Mouse (Mus musculus): ENCODE measurements around the gene Anapc16. TPM values are rescaled to one million over a fixed set of nuclear protein-coding genes. Genes with fewer than 3 reads are reported as not detected.

Gene Anapc16
- polyA plus RNA-seq, 1 experiment from 2014 or later: 117 TPM

- Histone ChIP-seq H3K36me3 (ENCODE audit: insufficient read depth, low read length) (no peaks in the 10 kb centered on the region), H3K4me3 (ENCODE audit: low read depth, low read length) (no peak overlapping the region), H3K4me1 (ENCODE audit: insufficient read depth, low read depth, low read length) (no peaks in the 10 kb centered on the region), H3K27me3 (replicated peaks; ENCODE audit: insufficient read depth, low read length) (no peaks in the 10 kb centered on the region), H3K9ac (replicated peaks; ENCODE audit: low read depth) (no peak overlapping the region), H3K9me3 (ENCODE audit: low read length) (no peaks in the 10 kb centered on the region), H3K27ac (ENCODE audit: low read length) (no peak overlapping the region), H3K4me2 (replicated peaks; ENCODE audit: low read depth, low read length) (no peak overlapping the region)
- TF ChIP-seq CTCF (IDR thresholded peaks at IDR 0.05) (no peak), EP300 (IDR thresholded peaks at IDR 0.05) (no peak)
- ATAC-seq (no peak), DNase-seq (ENCODE audit: low spot score) (no peak)
- WGBS: 32% methylated on average over 5 of the region's 5 CpGs
Observed at GRCm38 (mm10) chr10:60033064-60033463, 30.1 kb upstream of the Anapc16 start.

- no peak overlapping the region for H3K4me2 ChIP-seq (replicated peaks; ENCODE audit: low read depth, low read length)
- no peak for DNase-seq (ENCODE audit: low spot score)
- no peak overlapping the region for H3K4me3 ChIP-seq (ENCODE audit: low read depth, low read length)
- no peak for ATAC-seq
- H3K27me3 ChIP-seq (replicated peaks; ENCODE audit: insufficient read depth, low read length): no peaks in the 10 kb centered on the region
- no peak overlapping the region for H3K27ac ChIP-seq (ENCODE audit: low read length)
- no peaks in the 10 kb centered on the region for H3K36me3 ChIP-seq (ENCODE audit: insufficient read depth, low read length)
- H3K9ac ChIP-seq (replicated peaks; ENCODE audit: low read depth): no peak overlapping the region
- H3K9me3 ChIP-seq (ENCODE audit: low read length): no peaks in the 10 kb centered on the region
- WGBS: 86% methylated on average over 1 of the region's 2 CpGs
- TF ChIP-seq EP300 (IDR thresholded peaks at IDR 0.05) (no peak), CTCF (IDR thresholded peaks at IDR 0.05) (no peak)
- no peaks in the 10 kb centered on the region; the same call in 1 of the 2 replicates for H3K4me1 ChIP-seq (ENCODE audit: insufficient read depth, low read depth, low read length)
Observed at GRCm38 (mm10) chr10:60032622-60033021, 29.7 kb upstream of the Anapc16 start.

- no peak for ATAC-seq
- Histone ChIP-seq H3K27ac (ENCODE audit: low read length) (no peak overlapping the region), H3K4me1 (ENCODE audit: insufficient read depth, low read depth, low read length) (peaks cover 2% of the 10 kb centered on the region; the same call in 1 of the 2 replicates), H3K9ac (replicated peaks; ENCODE audit: low read depth) (no peak overlapping the region), H3K27me3 (replicated peaks; ENCODE audit: insufficient read depth, low read length) (no peaks in the 10 kb centered on the region), H3K4me2 (replicated peaks; ENCODE audit: low read depth, low read length) (no peak overlapping the region), H3K36me3 (ENCODE audit: insufficient read depth, low read length) (no peaks in the 10 kb centered on the region), H3K4me3 (ENCODE audit: low read depth, low read length) (no peak overlapping the region), H3K9me3 (ENCODE audit: low read length) (no peaks in the 10 kb centered on the region)
- DNase-seq (ENCODE audit: low spot score): no peak
- TF ChIP-seq EP300 (IDR thresholded peaks at IDR 0.05): no peak
- TF ChIP-seq CTCF (IDR thresholded peaks at IDR 0.05): no peak
- WGBS: 54% methylated on average over 2 of the region's 2 CpGs
Observed at GRCm38 (mm10) chr10:60031985-60032384, 29.1 kb upstream of the Anapc16 start.

GRCm38 (mm10) chr10:60031562-60031961 lies 28.6 kb upstream of the Anapc16 start:
- ATAC-seq: no peak
- TF ChIP-seq EP300 (IDR thresholded peaks at IDR 0.05) (no peak), CTCF (IDR thresholded peaks at IDR 0.05) (no peak)
- no peaks in the 10 kb centered on the region for H3K27me3 ChIP-seq (replicated peaks; ENCODE audit: insufficient read depth, low read length)
- no peaks in the 10 kb centered on the region for H3K9me3 ChIP-seq (ENCODE audit: low read length)
- 82% methylated on average over 8 of the region's 8 CpGs for WGBS
- H3K9ac ChIP-seq (replicated peaks; ENCODE audit: low read depth): no peak overlapping the region
- H3K36me3 ChIP-seq (ENCODE audit: insufficient read depth, low read length): no peaks in the 10 kb centered on the region
- H3K4me3 ChIP-seq (ENCODE audit: low read depth, low read length): no peak overlapping the region
- peaks cover 3% of the 10 kb centered on the region; the same call in 1 of the 2 replicates for H3K4me1 ChIP-seq (ENCODE audit: insufficient read depth, low read depth, low read length)
- no peak overlapping the region for H3K27ac ChIP-seq (ENCODE audit: low read length)
- H3K4me2 ChIP-seq (replicated peaks; ENCODE audit: low read depth, low read length): no peak overlapping the region
- DNase-seq (ENCODE audit: low spot score): no peak

GRCm38 (mm10) chr10:60029387-60029786 lies 26.5 kb upstream of the Anapc16 start:
- no peak for TF ChIP-seq CTCF (IDR thresholded peaks at IDR 0.05)
- no peak for TF ChIP-seq EP300 (IDR thresholded peaks at IDR 0.05)

GRCm38 (mm10) chr10:60028979-60029378 lies 26.0 kb upstream of the Anapc16 start:
- WGBS: 64% methylated on average over 7 of the region's 7 CpGs
- DNase-seq (ENCODE audit: low spot score) (no peak), ATAC-seq (no peak)
- Histone ChIP-seq H3K4me3 (ENCODE audit: low read depth, low read length) (no peak overlapping the region), H3K27ac (ENCODE audit: low read length) (no peak overlapping the region), H3K9me3 (ENCODE audit: low read length) (no peaks in the 10 kb centered on the region), H3K9ac (replicated peaks; ENCODE audit: low read depth) (no peak overlapping the region), H3K27me3 (replicated peaks; ENCODE audit: insufficient read depth, low read length) (no peaks in the 10 kb centered on the region), H3K4me1 (ENCODE audit: insufficient read depth, low read depth, low read length) (peaks cover 3% of the 10 kb centered on the region; the same call in 1 of the 2 replicates), H3K36me3 (ENCODE audit: insufficient read depth, low read length) (no peaks in the 10 kb centered on the region), H3K4me2 (replicated peaks; ENCODE audit: low read depth, low read length) (no peak overlapping the region)
- TF ChIP-seq CTCF (IDR thresholded peaks at IDR 0.05) (no peak), EP300 (IDR thresholded peaks at IDR 0.05) (no peak)

More at GRCm38 (mm10) chr10:60029387-60029786, 26.5 kb upstream of the Anapc16 start:
- no peak overlapping the region for H3K4me3 ChIP-seq (ENCODE audit: low read depth, low read length)
- 88% methylated on average over 4 of the region's 4 CpGs for WGBS
- H3K27ac ChIP-seq (ENCODE audit: low read length): no peak overlapping the region
- no peak overlapping the region for H3K4me2 ChIP-seq (replicated peaks; ENCODE audit: low read depth, low read length)
- H3K9me3 ChIP-seq (ENCODE audit: low read length): no peaks in the 10 kb centered on the region
- H3K36me3 ChIP-seq (ENCODE audit: insufficient read depth, low read length): no peaks in the 10 kb centered on the region
- no peak for ATAC-seq
- no peak overlapping the region for H3K9ac ChIP-seq (replicated peaks; ENCODE audit: low read depth)
- H3K4me1 ChIP-seq (ENCODE audit: insufficient read depth, low read depth, low read length): peaks cover 3% of the 10 kb centered on the region; the same call in 1 of the 2 replicates
- no peak for DNase-seq (ENCODE audit: low spot score)
- no peaks in the 10 kb centered on the region for H3K27me3 ChIP-seq (replicated peaks; ENCODE audit: insufficient read depth, low read length)

GRCm38 (mm10) chr10:60028181-60028580 lies 25.2 kb upstream of the Anapc16 start:
- H3K36me3 ChIP-seq (ENCODE audit: insufficient read depth, low read length): no peaks in the 10 kb centered on the region
- WGBS: 59% methylated on average over 7 of the region's 7 CpGs
- no peak overlapping the region for H3K9ac ChIP-seq (replicated peaks; ENCODE audit: low read depth)
- H3K9me3 ChIP-seq (ENCODE audit: low read length): no peaks in the 10 kb centered on the region
- TF ChIP-seq EP300 (IDR thresholded peaks at IDR 0.05): no peak
- TF ChIP-seq CTCF (IDR thresholded peaks at IDR 0.05): no peak
- ATAC-seq (no peak), DNase-seq (ENCODE audit: low spot score) (no peak)
- no peak overlapping the region for H3K4me2 ChIP-seq (replicated peaks; ENCODE audit: low read depth, low read length)
- H3K27me3 ChIP-seq (replicated peaks; ENCODE audit: insufficient read depth, low read length): no peaks in the 10 kb centered on the region
- peaks cover 3% of the 10 kb centered on the region; the same call in 1 of the 2 replicates for H3K4me1 ChIP-seq (ENCODE audit: insufficient read depth, low read depth, low read length)
- no peak overlapping the region for H3K4me3 ChIP-seq (ENCODE audit: low read depth, low read length)
- H3K27ac ChIP-seq (ENCODE audit: low read length): no peak overlapping the region
